Mouse (Mus musculus): Measurements from ENCODE around the gene Kcne1.

DNA sequence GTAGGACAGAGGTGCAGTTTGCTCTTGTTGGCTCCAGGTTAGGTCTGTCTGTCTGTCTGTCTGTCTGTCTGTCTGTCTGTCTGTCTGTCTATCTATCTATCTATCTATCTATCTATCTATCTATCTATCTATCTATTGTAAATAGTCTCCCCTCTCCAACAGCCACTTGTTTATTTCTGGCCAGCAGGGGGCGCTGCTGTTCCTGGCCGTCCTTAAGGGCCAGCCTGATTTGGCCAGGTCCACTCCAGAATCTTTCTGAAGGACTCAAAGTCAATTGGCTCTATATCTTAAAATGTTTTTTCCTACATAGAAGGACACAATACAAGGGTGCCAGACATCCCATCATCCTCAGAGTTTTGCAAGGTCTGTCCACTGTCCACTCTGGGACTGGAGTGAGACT, 25.8 kb upstream of the Kcne1 start:
- TF ChIP-seq CTCF (IDR thresholded peaks at IDR 0.05; ENCODE audit: insufficient read depth, low read depth, low read length) (peak; percentile 65; the same call in 1 of the 2 replicates), POLR2A (IDR thresholded peaks at IDR 0.05; ENCODE audit: insufficient read depth, low read depth, low read length) (no peak)

All from olfactory bulb, adult 2 months (tissue).